Mouse (Mus musculus): ENCODE measurements around the gene Man2b2.

- TF ChIP-seq GATA1 (IDR thresholded peaks at IDR 0.05; ENCODE audit: low read length) (no peak), TAL1 (IDR thresholded peaks at IDR 0.05; ENCODE audit: low read length) (no peak)
Observed at GRCm38 (mm10) chr5:36866701-36867250, 36.3 kb upstream of the Man2b2 start.
